Mouse (Mus musculus) brain, embryonic 14.5 days (tissue): ENCODE measurements around the gene Gm8439.

Experiments used
- CTCF ChIP-seq: fragments of 200-500 bp; IDR thresholded peaks from 2 replicates; pipeline ENCODE4 v1.5.1; 2012; ENCODE audit warnings: inconsistent platforms, mild to moderate bottlenecking, moderate library complexity, borderline replicate concordance; ENCODE audit not compliant: insufficient read depth, insufficient read length; ENCODE audit errors: extremely low read depth
- POLR2A ChIP-seq: fragments of 200-500 bp; IDR thresholded peaks from 2 replicates; pipeline ENCODE4 v1.6.1; 2012; ENCODE audit warnings: mild to moderate bottlenecking, inconsistent platforms, borderline replicate concordance; ENCODE audit not compliant: poor library complexity, insufficient read depth, insufficient read length, severe bottlenecking; ENCODE audit errors: extremely low read depth

- TF ChIP-seq CTCF: no peak
- no peak for TF ChIP-seq POLR2A
Measured at GRCm38 (mm10) chr4:120643899-120644298, 55.4 kb downstream of the Gm8439 start.
